Mouse (Mus musculus): ENCODE measurements around the gene Rere.

GRCm38 (mm10) chr4:150280459-150280858 lies 987 bp upstream of the Rere start:
- TF ChIP-seq GATA1 (IDR thresholded peaks at IDR 0.05; ENCODE audit: low read length), result no peak
- no peak for TF ChIP-seq TAL1 (IDR thresholded peaks at IDR 0.05; ENCODE audit: low read length)

Data from erythroblast, embryonic 14.5 days (primary cell).